Mouse (Mus musculus) megakaryocyte, embryonic 14.5 days (primary cell): ENCODE measurements at regions not wholly inside any gene's neighbourhood (a gene's known extent, or its start where the extent isn't known, plus 50 kb on each side); places are given as distances from the start of the nearest gene placed in this dataset.

Experiments
- H3K27me3 ChIP-seq: replicated peaks from 2 replicates; pipeline ENCODE3; 2012; ENCODE audit warnings: inconsistent platforms
- H3K36me3 ChIP-seq: replicated peaks from 2 replicates; pipeline ENCODE3; 2012; ENCODE audit warnings: low read length, inconsistent platforms, mixed read lengths
- H3K4me1 ChIP-seq: 2 replicates; pipeline ENCODE4 v1.6.1; 2012; ENCODE audit warnings: inconsistent platforms
- H3K4me3 ChIP-seq: replicated peaks from 2 replicates; pipeline ENCODE3; 2012; ENCODE audit warnings: moderate library complexity, mild to moderate bottlenecking, inconsistent platforms
- H3K9me3 ChIP-seq: 2 replicates; pipeline ENCODE4 v1.6.1; 2012; ENCODE audit warnings: inconsistent platforms
- FLI1 ChIP-seq: IDR thresholded peaks from 2 replicates; pipeline ENCODE4 v1.6.1; 2012; ENCODE audit warnings: low read length, inconsistent platforms, mixed read lengths
- GATA1 ChIP-seq: IDR thresholded peaks from 3 replicates; pipeline ENCODE4 v1.6.1; 2012; ENCODE audit warnings: mixed read lengths, low read length, inconsistent platforms, borderline replicate concordance

DNA sequence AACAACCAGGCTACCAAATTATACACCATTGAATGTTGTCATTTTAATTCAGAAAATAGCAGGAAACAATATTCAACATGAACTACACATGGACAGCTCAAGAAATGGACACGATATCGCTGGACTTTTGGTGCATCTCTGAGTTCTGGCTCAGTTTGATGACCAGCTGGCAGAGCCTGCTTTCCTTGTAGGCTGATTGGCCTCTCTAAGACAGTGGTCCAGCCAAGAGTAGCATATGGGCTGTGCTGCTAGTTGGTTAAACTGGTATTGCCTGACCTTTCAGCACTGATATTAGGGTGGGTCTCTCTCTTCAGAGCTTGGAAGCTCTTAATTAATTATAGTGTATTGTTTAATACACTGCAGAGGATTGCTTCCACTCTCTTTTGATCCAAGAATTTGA is 705.8 kb upstream of the Ddx18 start:
- TF ChIP-seq FLI1 (no peak), GATA1 (no peak)
- Histone ChIP-seq H3K9me3 (no peaks in the 10 kb centered on the region), H3K36me3 (no peaks in the 10 kb centered on the region), H3K4me1 (no peaks in the 10 kb centered on the region), H3K27me3 (no peaks in the 10 kb centered on the region), H3K4me3 (no peak overlapping the region)

DNA sequence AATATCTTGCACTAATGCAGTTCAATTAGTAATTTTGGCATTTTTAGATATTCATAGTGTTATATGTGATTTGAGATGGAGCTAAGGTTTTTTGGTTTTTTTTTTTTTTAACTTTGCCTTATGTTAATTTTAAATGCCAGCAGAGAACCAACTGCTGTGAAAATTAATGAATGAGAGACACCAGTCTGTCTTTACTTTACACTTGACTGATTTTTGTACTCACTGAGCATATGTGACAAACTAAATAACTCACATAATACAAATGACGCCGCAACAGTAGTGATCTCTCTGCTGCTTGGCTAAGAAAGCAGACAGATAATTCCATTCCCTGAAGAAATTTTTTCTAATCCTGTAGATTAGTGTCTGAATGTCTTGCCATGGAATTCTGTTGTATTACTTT is 675.2 kb upstream of the Ddx18 start:
- no peaks in the 10 kb centered on the region for H3K4me1 ChIP-seq
- TF ChIP-seq GATA1 (no peak), FLI1 (no peak)
- H3K36me3 ChIP-seq, result no peaks in the 10 kb centered on the region
- H3K4me3 ChIP-seq, result no peak overlapping the region
- H3K27me3 ChIP-seq, result no peaks in the 10 kb centered on the region
- H3K9me3 ChIP-seq, result no peaks in the 10 kb centered on the region

DNA sequence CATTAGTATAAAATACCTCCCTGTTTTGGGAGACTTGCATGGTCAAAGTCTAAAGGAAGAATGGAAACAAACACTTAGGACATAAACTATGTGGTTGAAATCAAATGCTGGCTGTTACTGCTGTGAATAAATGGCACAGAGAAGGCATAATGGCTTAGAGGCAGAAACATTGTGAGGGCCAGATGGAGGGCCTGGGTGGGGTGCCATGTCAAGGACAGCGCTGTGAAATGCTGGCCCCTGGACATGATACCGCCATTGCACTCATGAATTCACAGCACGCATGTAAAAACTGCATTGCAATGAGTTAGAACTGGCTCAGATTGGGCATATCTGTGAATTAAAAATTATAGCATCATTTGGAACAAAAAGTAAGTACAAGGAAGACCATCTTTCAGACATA is 673.7 kb upstream of the Ddx18 start:
- no peaks in the 10 kb centered on the region for H3K36me3 ChIP-seq
- no peaks in the 10 kb centered on the region for H3K9me3 ChIP-seq
- TF ChIP-seq GATA1 (no peak), FLI1 (no peak)
- no peaks in the 10 kb centered on the region for H3K4me1 ChIP-seq
- no peak overlapping the region for H3K4me3 ChIP-seq
- no peaks in the 10 kb centered on the region for H3K27me3 ChIP-seq

DNA sequence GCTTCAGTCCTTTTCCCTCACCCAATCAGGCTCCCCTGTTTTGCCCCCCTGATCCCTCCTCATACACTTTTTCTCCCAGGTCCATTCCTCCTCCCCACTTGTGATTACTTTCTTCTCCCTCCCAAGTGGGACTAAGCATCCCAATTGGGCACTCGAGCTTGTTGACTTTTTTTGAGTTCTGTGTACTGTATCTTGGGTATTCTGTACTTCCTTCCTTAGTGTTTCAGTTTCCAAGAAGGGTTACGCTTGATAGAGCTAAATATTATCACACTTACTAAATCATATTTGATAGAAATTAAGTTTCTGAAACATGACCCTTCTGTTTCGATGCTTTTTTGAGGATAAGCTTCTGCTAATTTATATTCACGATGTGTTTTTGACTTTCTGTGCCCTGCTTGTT is 662.7 kb upstream of the Ddx18 start:
- Histone ChIP-seq H3K36me3 (no peaks in the 10 kb centered on the region), H3K9me3 (no peaks in the 10 kb centered on the region), H3K4me1 (no peaks in the 10 kb centered on the region), H3K4me3 (no peak overlapping the region), H3K27me3 (no peaks in the 10 kb centered on the region)
- TF ChIP-seq GATA1, result no peak
- TF ChIP-seq FLI1, result no peak

DNA sequence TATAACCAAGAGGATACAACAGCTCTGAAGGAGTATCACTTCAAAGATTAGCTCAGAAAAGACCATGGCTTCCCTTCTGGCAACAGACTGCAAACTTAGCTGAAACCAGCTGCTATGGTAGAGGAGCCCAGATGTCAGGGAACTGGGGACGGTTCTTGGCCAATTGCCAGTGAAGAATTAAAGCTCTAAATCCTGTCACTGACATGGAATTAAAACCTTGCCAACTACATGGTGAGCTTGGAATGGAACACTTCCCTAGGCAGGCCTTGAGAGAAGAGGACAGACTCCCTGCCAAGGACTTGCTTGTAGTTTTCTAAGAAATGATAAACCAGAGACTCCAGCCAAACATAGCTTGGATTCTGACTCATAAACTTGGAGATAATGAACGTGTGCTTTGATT is 644.7 kb upstream of the Ddx18 start:
- H3K4me1 ChIP-seq, result no peaks in the 10 kb centered on the region
- no peak overlapping the region for H3K4me3 ChIP-seq
- no peaks in the 10 kb centered on the region for H3K27me3 ChIP-seq
- no peaks in the 10 kb centered on the region for H3K9me3 ChIP-seq
- TF ChIP-seq FLI1, result no peak
- TF ChIP-seq GATA1, result no peak
- H3K36me3 ChIP-seq, result no peaks in the 10 kb centered on the region

DNA sequence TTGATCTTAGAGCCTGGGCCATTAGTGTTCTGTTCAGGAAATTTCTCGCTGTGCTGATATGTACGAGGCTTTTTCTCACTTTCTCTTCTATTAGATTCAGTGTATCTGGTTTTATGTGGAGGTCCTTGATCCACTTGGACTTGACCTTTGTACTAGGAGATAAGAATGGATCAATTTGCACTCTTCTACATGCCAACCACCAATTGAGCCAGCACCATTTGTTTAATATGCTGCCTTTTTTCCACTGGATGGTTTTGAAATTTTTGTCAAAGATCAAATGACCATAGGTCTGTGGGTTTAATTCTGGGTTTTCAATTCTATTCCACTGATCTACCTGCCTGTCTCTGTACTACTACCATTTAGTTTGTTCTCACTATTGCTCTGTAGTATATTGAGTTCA is 640.8 kb upstream of the Ddx18 start:
- Histone ChIP-seq H3K4me1 (no peaks in the 10 kb centered on the region), H3K4me3 (no peak overlapping the region), H3K9me3 (no peaks in the 10 kb centered on the region), H3K36me3 (no peaks in the 10 kb centered on the region), H3K27me3 (no peaks in the 10 kb centered on the region)
- TF ChIP-seq FLI1 (no peak), GATA1 (no peak)

DNA sequence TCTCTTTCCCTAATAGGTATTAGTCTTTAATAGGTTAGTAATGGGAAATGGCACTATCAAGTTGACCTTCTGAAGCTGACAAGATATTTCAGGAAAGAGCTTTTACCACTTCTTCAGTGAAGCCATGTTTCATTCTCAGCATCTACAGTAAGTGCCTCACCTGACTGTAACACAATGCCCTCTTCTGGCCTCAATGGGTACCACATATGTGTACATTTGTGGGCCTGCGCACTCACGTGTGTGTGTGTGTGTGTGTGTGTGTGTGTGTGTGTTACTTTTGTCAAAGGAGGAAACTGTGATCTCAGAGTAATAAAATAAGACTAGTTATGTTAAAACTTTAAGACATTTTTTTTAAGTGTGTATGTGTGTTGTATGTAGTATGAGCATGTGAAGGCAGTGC is 601.8 kb upstream of the Ddx18 start:
- Histone ChIP-seq H3K36me3 (no peaks in the 10 kb centered on the region), H3K9me3 (0 out of 2 replicates have a peak, but pooled peaks cover 2% of the 10 kb centered on the region), H3K4me3 (no peak overlapping the region), H3K27me3 (no peaks in the 10 kb centered on the region), H3K4me1 (no peaks in the 10 kb centered on the region)
- no peak for TF ChIP-seq GATA1
- no peak for TF ChIP-seq FLI1

DNA sequence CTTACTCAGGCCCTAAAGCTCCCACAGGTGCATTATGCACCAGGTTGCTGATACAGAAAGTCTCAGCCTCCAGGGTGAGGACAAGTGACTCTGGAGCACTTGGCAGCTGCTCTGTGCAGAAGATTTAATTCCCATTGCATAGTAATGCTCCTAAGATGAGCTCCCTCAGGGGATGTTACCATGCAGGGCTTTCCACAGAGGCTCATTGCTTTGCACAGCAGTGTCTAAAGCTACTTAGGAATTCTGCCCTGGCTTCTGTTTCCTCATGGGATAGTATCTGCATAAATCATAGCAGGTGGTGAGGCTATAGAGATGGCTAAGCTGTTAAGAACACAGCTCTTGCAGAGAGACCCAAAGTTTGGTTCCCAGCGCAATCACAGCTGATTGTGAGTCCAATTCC is 594.0 kb upstream of the Ddx18 start:
- Histone ChIP-seq H3K4me3 (no peak overlapping the region), H3K9me3 (peaks cover 6% of the 10 kb centered on the region; the same call in 1 of the 2 replicates), H3K4me1 (no peaks in the 10 kb centered on the region), H3K36me3 (no peaks in the 10 kb centered on the region), H3K27me3 (no peaks in the 10 kb centered on the region)
- TF ChIP-seq GATA1, result no peak
- no peak for TF ChIP-seq FLI1

DNA sequence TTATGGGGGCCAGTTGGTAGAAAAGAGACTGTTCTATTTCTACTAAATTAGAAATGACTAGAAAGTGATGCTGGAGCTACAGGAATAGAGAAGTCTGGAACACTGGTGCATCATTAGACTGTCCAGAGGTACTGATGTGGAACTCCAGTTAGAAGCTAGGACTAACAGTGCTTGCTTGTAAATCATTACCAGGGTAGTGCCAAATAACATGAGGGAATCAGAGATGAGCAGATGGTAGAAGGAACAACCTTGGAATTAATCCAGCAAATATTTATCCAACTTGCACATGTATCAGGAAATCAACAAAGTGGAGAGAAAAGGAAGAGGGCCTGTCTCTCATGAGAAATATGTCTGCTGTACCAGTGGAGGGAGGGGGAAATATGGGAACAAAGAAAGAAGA is 573.6 kb upstream of the Ddx18 start:
- no peak for TF ChIP-seq GATA1
- no peak for TF ChIP-seq FLI1
- Histone ChIP-seq H3K4me1 (no peaks in the 10 kb centered on the region), H3K9me3 (no peaks in the 10 kb centered on the region)

DNA sequence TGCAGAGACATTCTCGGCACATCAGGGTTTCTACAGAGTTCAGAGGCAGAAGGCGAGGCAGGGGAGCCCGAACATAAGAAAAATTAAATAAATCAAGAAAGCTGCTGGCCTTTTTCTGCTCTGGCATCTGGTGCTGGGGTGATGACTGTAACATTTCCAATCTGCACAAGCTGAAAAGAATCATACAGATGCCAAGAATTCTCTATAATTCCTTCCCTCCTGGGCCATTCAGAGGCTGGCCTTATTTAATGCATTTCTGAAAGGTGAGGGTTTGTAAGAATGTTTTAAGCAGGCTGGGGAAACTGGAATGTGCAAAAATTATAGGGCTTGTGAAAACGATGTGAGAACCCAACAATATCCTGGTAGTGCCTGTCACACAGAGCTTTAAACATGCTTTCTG is 556.2 kb upstream of the Ddx18 start:
- Histone ChIP-seq H3K4me3 (no peak overlapping the region), H3K27me3 (no peaks in the 10 kb centered on the region), H3K4me1 (no peaks in the 10 kb centered on the region), H3K9me3 (peaks cover 4% of the 10 kb centered on the region; the same call in 1 of the 2 replicates), H3K36me3 (no peaks in the 10 kb centered on the region)
- no peak for TF ChIP-seq GATA1
- no peak for TF ChIP-seq FLI1

More for the DNA sequence above, 573.6 kb upstream of the Ddx18 start:
- Histone ChIP-seq H3K27me3 (no peaks in the 10 kb centered on the region), H3K36me3 (no peaks in the 10 kb centered on the region), H3K4me3 (no peak overlapping the region)

DNA sequence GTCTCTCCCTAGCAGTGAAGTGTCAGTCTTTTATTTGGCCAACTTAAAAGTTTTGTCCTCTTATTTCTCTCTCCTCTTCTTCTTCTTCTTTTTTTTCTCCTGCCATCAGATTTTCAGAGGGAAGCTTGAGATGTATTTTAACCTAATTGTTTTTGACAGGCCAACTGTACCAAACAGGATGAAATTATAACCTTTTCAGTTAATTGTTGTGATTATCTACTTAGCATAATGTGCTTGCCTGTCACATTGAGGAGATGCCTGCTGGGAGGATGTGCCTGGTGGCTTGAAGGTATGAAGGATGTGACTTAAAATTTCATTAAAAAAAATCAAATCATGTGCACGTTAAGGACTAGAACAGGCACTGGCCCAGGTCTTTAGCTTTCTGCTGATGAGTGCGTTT is 527.9 kb upstream of the Ddx18 start:
- Histone ChIP-seq H3K36me3 (no peaks in the 10 kb centered on the region), H3K27me3 (no peaks in the 10 kb centered on the region), H3K4me3 (no peak overlapping the region), H3K9me3 (no peaks in the 10 kb centered on the region), H3K4me1 (no peaks in the 10 kb centered on the region)
- TF ChIP-seq GATA1 (no peak), FLI1 (no peak)
